Mouse (Mus musculus) forebrain, embryonic 11.5 days (tissue): ENCODE measurements around the gene Mkrn1. TPM values are rescaled to one million over a fixed set of nuclear protein-coding genes. Genes with fewer than 3 reads are reported as not detected.

Experiments used
- ATAC-seq: fragments of 200-750 bp; cut with Nextera tagmentation; replicated peaks from 2 replicates; pipeline ENCODE4 v1.8.0; 2017; ENCODE audit warnings: moderate TSS enrichment; ENCODE audit not compliant: low FRiP score
- DNase-seq: peaks from one replicate; pipeline ENCODE4 v3.0.0-alpha.2; 2017; ENCODE audit warnings: low spot score
- H3K27ac ChIP-seq: fragments of 300-500 bp; sonication (generic); 2 replicates; pipeline ENCODE4 v1.5.1; 2014; ENCODE audit warnings: low read depth, low read length
- H3K27me3 ChIP-seq: fragments of 300-500 bp; sonication (generic); 2 replicates; pipeline ENCODE4 v1.6.1; 2014; ENCODE audit warnings: mild to moderate bottlenecking, low read length, mixed read lengths; ENCODE audit not compliant: control insufficient read depth, insufficient read depth
- H3K36me3 ChIP-seq: fragments of 300-500 bp; sonication (generic); 2 replicates; pipeline ENCODE4 v1.6.1; 2014; ENCODE audit warnings: mild to moderate bottlenecking, low read length, moderate library complexity, mixed read lengths; ENCODE audit not compliant: control insufficient read depth, insufficient read depth
- H3K4me1 ChIP-seq: fragments of 300-500 bp; sonication (generic); replicated peaks from 2 replicates; pipeline ENCODE4 v1.6.1; 2014; ENCODE audit warnings: low read length, mixed read lengths; ENCODE audit not compliant: control insufficient read depth, insufficient read depth
- H3K4me2 ChIP-seq: fragments of 300-500 bp; sonication (generic); 2 replicates; pipeline ENCODE4 v1.6.1; 2014; ENCODE audit warnings: low read depth, mild to moderate bottlenecking, low read length, moderate library complexity, mixed read lengths; ENCODE audit not compliant: severe bottlenecking
- H3K4me3 ChIP-seq: fragments of 300-500 bp; sonication (generic); 2 replicates; pipeline ENCODE4 v1.5.1; 2014; ENCODE audit warnings: low read depth, low read length
- H3K9ac ChIP-seq: fragments of 300-500 bp; sonication (generic); 2 replicates; pipeline ENCODE4 v1.6.1; 2014; ENCODE audit warnings: low read length
- H3K9me3 ChIP-seq: fragments of 300-500 bp; sonication (generic); 2 replicates; pipeline ENCODE4 v1.6.1; 2016; ENCODE audit warnings: low read length, mixed read lengths; ENCODE audit not compliant: control insufficient read depth
- WGBS: fragments of 180-500 bp; shearing (Covaris S2); extraction: QIAGEN DNeasy Blood & Tissue Kit; methylation state at CpG from one replicate; pipeline ENCODE4 v1.1.7; 2014; 5-methylcytosine and 5-hydroxymethylcytosine counted together
- polyA plus RNA-seq: library from polyadenylated mRNA; unstranded; fragments of >200 nt; fragmentation: Nextera tagmentation; extraction: Ambion mirVana; gene quantifications from 2 replicates; pipeline ENCODE4 v1.2.1, GENCODE M21; 2014

Gene Mkrn1
- polyA plus RNA-seq, result 91.9 and 92.6 TPM in 2 replicates

- H3K4me3 ChIP-seq, result peak within 1 kb of the TSS; percentile 98
- ATAC-seq (peak; percentile 93), DNase-seq (peak; percentile 89)
- no peaks in the 10 kb centered on the region for H3K9me3 ChIP-seq
- no peaks in the 10 kb centered on the region for H3K36me3 ChIP-seq
- H3K4me2 ChIP-seq, result peak within 1 kb of the TSS; percentile 65
- peak within 1 kb of the TSS; percentile 87 for H3K9ac ChIP-seq
- peak within 1 kb of the TSS; percentile 73 for H3K27ac ChIP-seq
- no peaks in the 10 kb centered on the region for H3K27me3 ChIP-seq
- H3K4me1 ChIP-seq, result peaks cover 5% of the 10 kb centered on the region; the same call in 1 of the 2 replicates
- under 1% methylated on average over 76 of the region's 82 CpGs for WGBS
Observed at GRCm38 (mm10) chr6:39419851-39420721, at the start of gene Mkrn1. Gene Mkrn1, minus strand, starts transcription at chr6:39420462.

- peaks cover 8% of the 10 kb centered on the region for H3K36me3 ChIP-seq
Observed at GRCm38 (mm10) chr6:39469427-39469826, 49.2 kb upstream of the Mkrn1 start.

GRCm38 (mm10) chr6:39462621-39463538 is 42.6 kb upstream of the Mkrn1 start:
- 52% methylated on average over 16 of the region's 16 CpGs for WGBS
- Histone ChIP-seq H3K4me2 (no peak overlapping the region), H3K36me3 (peaks cover 10% of the 10 kb centered on the region), H3K4me1 (no peaks in the 10 kb centered on the region), H3K9me3 (no peaks in the 10 kb centered on the region), H3K27ac (no peak overlapping the region), H3K27me3 (no peaks in the 10 kb centered on the region), H3K9ac (no peak overlapping the region), H3K4me3 (no peak overlapping the region)
- DNase-seq (peak; percentile 87), ATAC-seq (peak; percentile 63; the same call in 1 of the 2 replicates)

More at GRCm38 (mm10) chr6:39469427-39469826, 49.2 kb upstream of the Mkrn1 start:
- H3K27me3 ChIP-seq, result no peaks in the 10 kb centered on the region
- no peak overlapping the region for H3K27ac ChIP-seq
- H3K4me3 ChIP-seq, result no peak overlapping the region
- no peak overlapping the region for H3K4me2 ChIP-seq
- ATAC-seq (no peak), DNase-seq (no peak)
- H3K9ac ChIP-seq, result no peak overlapping the region
- H3K9me3 ChIP-seq, result no peaks in the 10 kb centered on the region
- H3K4me1 ChIP-seq, result no peaks in the 10 kb centered on the region
- 88% methylated on average over 5 of the region's 5 CpGs for WGBS

GRCm38 (mm10) chr6:39460040-39460439 is 39.8 kb upstream of the Mkrn1 start:
- ATAC-seq, result no peak
- H3K9me3 ChIP-seq, result no peaks in the 10 kb centered on the region
- H3K4me3 ChIP-seq, result no peak overlapping the region
- H3K27me3 ChIP-seq, result no peaks in the 10 kb centered on the region
- no peak overlapping the region for H3K9ac ChIP-seq
- H3K36me3 ChIP-seq, result peaks cover 10% of the 10 kb centered on the region
- WGBS, result 93% methylated on average over 11 of the region's 11 CpGs
- no peak overlapping the region for H3K27ac ChIP-seq
- no peak for DNase-seq
- H3K4me2 ChIP-seq, result no peak overlapping the region
- no peaks in the 10 kb centered on the region for H3K4me1 ChIP-seq

- Histone ChIP-seq H3K27ac (no peak overlapping the region), H3K4me2 (no peak overlapping the region), H3K36me3 (peaks cover 6% of the 10 kb centered on the region), H3K4me1 (no peaks in the 10 kb centered on the region), H3K9me3 (no peaks in the 10 kb centered on the region), H3K9ac (no peak overlapping the region), H3K4me3 (no peak overlapping the region), H3K27me3 (no peaks in the 10 kb centered on the region)
- 77% methylated on average over 8 of the region's 8 CpGs for WGBS
- no peak for ATAC-seq
- no peak for DNase-seq
Observed at GRCm38 (mm10) chr6:39455339-39456160, 35.3 kb upstream of the Mkrn1 start.

GRCm38 (mm10) chr6:39454616-39455015 is 34.4 kb upstream of the Mkrn1 start:
- Histone ChIP-seq H3K27me3 (no peaks in the 10 kb centered on the region), H3K36me3 (no peaks in the 10 kb centered on the region), H3K9ac (no peak overlapping the region), H3K4me2 (no peak overlapping the region), H3K9me3 (no peaks in the 10 kb centered on the region), H3K27ac (no peak overlapping the region), H3K4me3 (no peak overlapping the region), H3K4me1 (no peaks in the 10 kb centered on the region)
- ATAC-seq (no peak), DNase-seq (no peak)
- WGBS, result 64% methylated on average over 2 of the region's 2 CpGs

- DNase-seq (no peak), ATAC-seq (no peak)
- no peak overlapping the region for H3K27ac ChIP-seq
- no peak overlapping the region for H3K9ac ChIP-seq
- WGBS, result 89% methylated on average over 4 of the region's 4 CpGs
- no peak overlapping the region for H3K4me2 ChIP-seq
- no peaks in the 10 kb centered on the region for H3K9me3 ChIP-seq
- H3K36me3 ChIP-seq, result no peaks in the 10 kb centered on the region
- H3K4me1 ChIP-seq, result no peaks in the 10 kb centered on the region
- no peaks in the 10 kb centered on the region for H3K27me3 ChIP-seq
- no peak overlapping the region for H3K4me3 ChIP-seq
Observed at GRCm38 (mm10) chr6:39453564-39453963, 33.3 kb upstream of the Mkrn1 start.

- Histone ChIP-seq H3K9me3 (no peaks in the 10 kb centered on the region), H3K27ac (no peak overlapping the region), H3K4me1 (no peaks in the 10 kb centered on the region; the same call in 1 of the 2 replicates), H3K4me2 (no peak overlapping the region), H3K9ac (no peak overlapping the region), H3K27me3 (no peaks in the 10 kb centered on the region), H3K36me3 (no peaks in the 10 kb centered on the region), H3K4me3 (no peak overlapping the region)
- DNase-seq (no peak), ATAC-seq (no peak)
- WGBS, result 84% methylated on average over 3 of the region's 3 CpGs
Observed at GRCm38 (mm10) chr6:39451033-39451432, 30.8 kb upstream of the Mkrn1 start.
